Mouse (Mus musculus) embryonic facial prominence, embryonic 12.5 days (tissue): Measurements from ENCODE around the gene Slc36a1. TPM values are rescaled to one million over a fixed set of nuclear protein-coding genes. Genes with fewer than 3 reads are reported as not detected.

Source experiments
- polyA plus RNA-seq: library from polyadenylated mRNA; unstranded; fragments of >200 nt; fragmentation: Nextera tagmentation; extraction: Ambion mirVana; gene quantifications from 2 replicates; pipeline ENCODE4 v1.2.1, GENCODE M21; 2016

Slc36a1 gene
- polyA plus RNA-seq, 1 experiment from 2014 or later: 1.7 TPM

Other genes with a start within 250 kb of the Slc36a1 start
- gene Tnip1, start 241.4 kb upstream of the Slc36a1 start, polyA plus RNA-seq: 19.3 and 20.0 TPM in 2 replicates
- 204 and 212 TPM in 2 replicates for gene Anxa6, start 170.9 kb upstream of the Slc36a1 start, polyA plus RNA-seq
- 0.67 and 0.78 TPM in 2 replicates for gene Ccdc69, start 126.2 kb upstream of the Slc36a1 start, polyA plus RNA-seq
- 12.0 and 13.0 TPM in 2 replicates for gene Gm2a, start 106.2 kb upstream of the Slc36a1 start, polyA plus RNA-seq
- not detected in 2 replicates for gene Slc36a3, start 52.6 kb upstream of the Slc36a1 start, polyA plus RNA-seq
- 0.15 and 0.39 TPM in 2 replicates for gene Slc36a2, start 19.3 kb upstream of the Slc36a1 start, polyA plus RNA-seq
- gene Fat2, start 132.2 kb downstream of the Slc36a1 start, polyA plus RNA-seq: 0.14 and 0.22 TPM in 2 replicates
- gene Sparc, start 218.8 kb downstream of the Slc36a1 start, polyA plus RNA-seq: 772 and 814 TPM in 2 replicates